Mouse (Mus musculus) thymus, postnatal 14 days (tissue): Measurements from ENCODE around the gene Ifnar1.
"Not testable (repeated sequence)": the region's sequence is repeated elsewhere in the genome, so short reads cannot be mapped to it uniquely, and the experiment has no call there.

Experiments
- DNase-seq: peaks from one replicate; pipeline ENCODE4 v3.0.0; 2021

The Ifnar1 gene

GRCm38 (mm10) chr16:91484808-91485700 lies at the start of gene Ifnar1:
Gene Ifnar1, plus strand, starts transcription at chr16:91485238.
- DNase-seq: peak; percentile 98

- no peak for DNase-seq
These were observed 47.0 kb upstream of the Ifnar1 start for GRCm38 (mm10) chr16:91438081-91438480.

DNA sequence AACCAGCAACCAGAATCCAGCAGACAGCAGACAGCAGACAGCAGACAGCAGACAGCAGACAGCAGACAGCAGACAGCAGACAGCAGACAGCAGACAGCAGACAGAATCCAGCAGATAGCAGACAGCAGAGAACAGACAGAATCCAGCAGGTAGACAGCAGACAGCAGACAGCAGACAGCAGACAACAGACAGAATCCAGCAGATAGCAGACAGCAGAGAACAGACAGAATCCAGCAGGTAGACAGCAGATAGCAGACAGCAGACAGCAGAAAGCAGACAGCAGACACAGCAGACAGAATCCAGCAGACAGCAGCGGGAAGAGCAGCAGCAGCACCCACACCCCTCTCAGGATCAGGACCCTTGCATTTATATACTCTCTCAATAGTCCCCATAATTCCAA lies 46.4 kb upstream of the Ifnar1 start:
- not testable (repeated sequence) for DNase-seq

- DNase-seq: no peak
These were observed 43.7 kb upstream of the Ifnar1 start for GRCm38 (mm10) chr16:91441366-91441765.

DNA sequence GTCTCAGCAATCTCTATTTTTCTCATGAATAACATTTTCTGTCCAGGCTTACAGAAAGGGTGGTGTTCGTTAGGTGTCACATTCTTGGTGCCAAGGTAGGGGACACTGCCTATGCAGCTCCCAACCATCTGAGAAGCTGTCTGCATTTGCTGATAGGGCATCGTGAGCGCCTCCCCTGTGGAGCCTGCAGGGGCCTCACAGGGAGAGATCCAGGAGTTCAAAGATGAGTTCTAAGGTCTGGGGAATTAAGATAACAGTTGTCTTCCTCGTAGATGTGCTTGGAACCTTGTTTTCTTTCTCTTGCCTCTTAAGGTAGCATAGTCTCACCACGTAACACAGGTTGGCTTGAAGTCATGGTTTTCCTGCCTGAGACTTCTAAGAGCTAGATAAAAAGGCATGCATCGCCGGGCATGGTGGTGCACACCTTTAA lies 43.2 kb upstream of the Ifnar1 start:
- no peak for DNase-seq

DNA sequence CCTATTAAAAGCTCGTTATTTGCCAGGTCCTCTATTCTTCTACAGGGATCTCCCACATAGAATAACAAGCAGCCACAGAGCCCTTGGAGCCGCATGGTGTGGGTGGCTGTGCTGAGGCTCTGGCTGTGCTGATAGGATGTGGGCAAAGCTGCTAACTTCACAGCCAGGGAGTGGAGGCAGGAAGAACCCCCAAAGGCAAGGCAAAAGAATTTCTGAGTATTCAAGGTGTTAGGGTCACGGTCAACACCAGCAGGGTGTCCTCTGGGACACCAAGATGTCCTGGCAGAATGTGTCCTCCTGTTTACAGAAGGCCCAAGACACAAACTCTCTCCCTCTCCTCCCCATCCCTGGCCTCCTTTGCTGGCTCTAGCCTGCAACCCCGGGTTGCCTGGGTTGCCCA lies 42.6 kb upstream of the Ifnar1 start:
- DNase-seq: peak; percentile 77

GRCm38 (mm10) chr16:91443211-91443611 lies 41.8 kb upstream of the Ifnar1 start:
- DNase-seq: peak; percentile 70

DNA sequence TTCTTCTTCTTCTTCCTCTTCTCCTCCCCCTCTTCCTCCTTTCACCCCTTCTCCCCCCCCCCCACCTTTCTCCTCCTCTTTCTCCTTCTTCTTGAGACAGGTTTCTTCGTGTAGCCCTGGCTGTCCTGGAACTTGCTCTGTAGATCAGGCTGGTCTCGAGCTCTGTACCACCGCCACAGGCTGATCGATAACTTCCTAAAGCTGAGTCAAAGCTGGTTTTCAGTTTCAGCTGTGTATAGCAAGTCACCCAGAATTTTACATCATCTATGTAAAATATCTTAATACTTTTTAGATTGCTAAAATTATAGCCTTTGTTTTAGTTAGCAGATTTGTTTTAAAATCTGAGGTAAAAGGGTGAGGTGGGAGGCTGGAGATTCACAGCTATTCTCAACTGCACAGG lies 40.2 kb upstream of the Ifnar1 start:
- DNase-seq: no peak

GRCm38 (mm10) chr16:91445566-91445965 lies 39.5 kb upstream of the Ifnar1 start:
- peak; percentile 77 for DNase-seq

DNA sequence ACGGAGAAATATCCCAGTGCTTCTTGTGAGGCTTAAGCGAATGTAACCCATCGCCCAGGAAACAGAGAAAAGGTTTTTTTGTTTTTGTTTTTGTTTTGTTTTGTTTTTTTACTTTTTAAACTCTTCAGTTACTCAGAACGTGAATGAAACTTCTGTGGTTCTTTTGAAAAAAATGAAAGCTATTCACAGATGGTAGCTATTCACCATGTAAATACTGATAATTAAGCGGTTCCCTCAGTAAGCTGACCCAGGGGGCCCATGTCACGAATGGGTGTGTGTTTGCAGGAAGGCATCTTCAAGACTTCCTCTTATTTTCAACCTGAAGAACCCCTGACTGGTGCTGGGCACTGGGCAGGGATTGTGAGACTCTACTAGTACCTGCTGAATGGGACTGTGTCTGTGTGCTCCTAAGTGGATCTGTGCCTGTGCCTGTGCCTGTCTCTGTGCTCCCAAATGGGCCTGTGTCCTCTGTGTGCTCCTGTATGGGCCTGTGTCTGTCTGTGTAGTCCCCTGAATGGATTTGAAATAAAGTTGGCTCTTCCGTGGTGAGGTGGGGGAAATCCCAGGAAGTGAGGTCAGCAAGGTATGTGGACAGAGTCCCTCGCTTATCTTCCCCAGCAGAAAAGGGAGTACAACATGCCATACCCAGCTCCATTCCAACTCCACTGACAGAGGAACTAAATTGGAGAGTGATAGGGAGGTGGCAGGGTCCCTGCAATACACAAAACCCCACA lies 38.1 kb upstream of the Ifnar1 start:
- peak; percentile 45 for DNase-seq

DNA sequence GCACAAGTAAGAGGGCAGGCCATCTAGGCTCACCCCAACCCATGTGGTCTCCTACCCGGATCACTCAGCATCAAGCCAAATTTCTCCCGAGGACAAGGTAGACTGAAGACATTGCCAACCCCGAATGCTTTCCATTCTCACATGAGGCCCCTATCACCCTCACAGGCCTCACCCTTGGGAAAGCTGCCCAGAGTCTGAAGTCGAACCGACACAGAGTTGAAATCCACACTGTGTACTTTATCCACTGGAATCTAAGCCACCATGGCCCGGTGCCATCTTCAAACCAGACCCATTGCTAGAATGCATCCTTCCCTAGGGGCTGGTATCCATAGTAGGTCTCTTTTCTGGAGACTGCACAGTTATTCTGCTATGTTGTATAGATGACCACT lies 37.5 kb upstream of the Ifnar1 start:
- no peak for DNase-seq

GRCm38 (mm10) chr16:91448088-91448487 lies 37.0 kb upstream of the Ifnar1 start:
- DNase-seq: peak; percentile 63

- no peak for DNase-seq
These were observed 36.1 kb upstream of the Ifnar1 start for GRCm38 (mm10) chr16:91448895-91449294.

DNA sequence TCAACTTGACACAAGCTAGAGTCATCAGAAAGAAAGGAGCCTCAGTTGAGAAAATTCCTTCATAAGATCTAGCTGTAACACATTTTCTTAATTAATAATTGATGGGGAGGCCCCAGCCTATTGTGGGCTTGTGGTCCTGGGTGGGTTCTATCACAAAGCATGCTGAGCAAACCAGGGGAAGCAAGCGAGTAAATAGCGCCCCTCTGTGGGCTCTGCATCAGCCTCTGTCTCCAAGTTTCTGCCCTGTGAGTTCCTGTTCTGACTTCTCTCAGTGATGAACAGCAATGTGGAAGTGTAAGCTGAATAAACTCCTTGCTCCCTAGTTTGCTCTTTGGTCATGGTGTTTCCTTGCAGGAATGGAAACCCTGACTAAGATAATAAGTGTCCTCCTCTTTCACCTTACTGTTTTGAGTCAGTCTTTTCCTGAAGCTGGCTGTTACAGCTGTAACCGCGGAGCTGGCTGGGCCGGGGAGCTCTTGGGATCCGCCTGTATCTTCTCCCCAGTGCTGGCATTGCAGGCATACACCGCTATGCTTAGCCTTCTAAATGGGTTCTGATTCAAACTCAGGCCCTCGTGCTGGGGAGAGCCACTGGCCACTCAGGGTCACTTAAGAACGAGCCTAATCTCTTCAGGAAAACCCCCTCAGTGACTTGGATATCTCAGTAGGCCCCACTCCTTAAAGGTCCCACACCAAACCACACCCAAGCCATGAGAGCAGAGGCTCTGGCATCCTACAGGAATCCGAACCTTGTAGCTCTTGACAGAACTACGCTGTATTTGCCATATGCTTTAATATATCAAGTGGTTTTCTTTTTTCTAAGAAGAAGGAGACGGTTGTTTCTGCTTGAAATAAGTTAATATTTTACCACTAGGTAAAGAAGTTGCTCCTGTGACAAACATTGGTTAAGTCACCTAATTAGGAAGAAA lies 34.6 kb upstream of the Ifnar1 start:
- peak; percentile 56 for DNase-seq

GRCm38 (mm10) chr16:91451949-91452348 lies 33.1 kb upstream of the Ifnar1 start:
- peak; percentile 63 for DNase-seq

DNA sequence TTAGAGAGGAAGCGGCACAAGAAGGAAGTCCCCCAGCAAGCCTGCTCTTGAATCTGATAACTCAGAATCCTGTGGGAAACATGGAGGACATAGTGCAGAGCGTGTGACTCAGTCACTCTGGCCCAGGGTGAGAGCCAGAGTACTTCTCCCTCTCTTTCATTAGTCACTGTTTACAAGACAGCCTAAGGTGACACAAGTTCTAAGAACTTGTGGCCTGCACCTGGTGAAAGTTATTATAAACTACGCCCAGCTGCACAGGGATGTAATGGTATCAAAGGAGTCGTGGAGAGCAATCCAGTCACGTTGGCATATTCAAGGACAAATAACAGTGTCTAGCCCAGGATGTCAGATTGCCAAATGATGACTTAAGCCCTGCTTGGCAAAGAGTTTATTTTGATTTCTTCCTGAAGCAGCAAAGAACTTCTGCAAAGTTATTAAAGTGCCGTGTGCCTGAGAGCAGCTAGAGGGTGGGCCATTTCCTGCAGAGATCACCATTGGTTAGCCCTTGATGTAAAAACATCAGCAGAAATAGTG lies 32.6 kb upstream of the Ifnar1 start:
- no peak for DNase-seq

DNA sequence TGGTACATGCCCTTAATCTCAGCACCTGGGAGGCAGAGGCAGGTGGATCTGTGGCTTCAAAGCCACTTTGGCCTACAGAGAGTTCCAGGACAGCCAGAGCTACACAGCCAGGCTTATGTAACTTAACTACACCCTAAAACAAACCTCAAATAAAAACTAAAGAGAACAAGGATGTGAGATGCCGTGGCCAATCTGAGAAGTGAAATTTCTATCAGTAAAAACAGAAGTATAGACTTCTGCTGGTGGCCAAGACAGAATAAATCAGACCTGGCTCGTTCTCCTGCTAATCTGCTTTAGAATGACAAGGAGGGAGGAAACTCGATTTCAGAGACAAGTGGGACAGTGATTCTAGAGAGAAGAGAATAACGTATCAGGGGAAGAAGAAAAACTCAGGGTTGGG lies 29.2 kb upstream of the Ifnar1 start:
- no peak for DNase-seq

DNA sequence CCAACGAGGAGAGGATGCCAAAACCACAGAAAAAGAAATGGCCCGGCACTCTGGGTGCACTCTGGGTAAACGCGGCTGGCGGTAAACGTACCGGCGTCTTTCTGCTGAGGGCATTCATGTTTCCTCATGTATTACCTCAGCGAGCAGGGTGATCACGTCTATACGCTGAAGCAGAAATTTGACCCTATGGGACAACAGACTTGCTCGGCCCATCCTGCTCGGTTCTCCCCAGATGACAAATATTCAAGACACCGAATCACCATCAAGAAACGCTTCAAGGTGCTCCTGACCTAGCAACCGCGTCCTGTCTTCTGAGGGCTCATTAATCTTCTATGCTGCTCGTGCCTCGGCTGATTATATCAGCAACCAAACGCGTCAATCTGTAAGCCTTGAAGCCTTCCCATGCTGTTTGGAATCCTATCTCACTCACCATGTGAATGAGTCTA lies 26.7 kb upstream of the Ifnar1 start:
- DNase-seq: peak; percentile 86

DNA sequence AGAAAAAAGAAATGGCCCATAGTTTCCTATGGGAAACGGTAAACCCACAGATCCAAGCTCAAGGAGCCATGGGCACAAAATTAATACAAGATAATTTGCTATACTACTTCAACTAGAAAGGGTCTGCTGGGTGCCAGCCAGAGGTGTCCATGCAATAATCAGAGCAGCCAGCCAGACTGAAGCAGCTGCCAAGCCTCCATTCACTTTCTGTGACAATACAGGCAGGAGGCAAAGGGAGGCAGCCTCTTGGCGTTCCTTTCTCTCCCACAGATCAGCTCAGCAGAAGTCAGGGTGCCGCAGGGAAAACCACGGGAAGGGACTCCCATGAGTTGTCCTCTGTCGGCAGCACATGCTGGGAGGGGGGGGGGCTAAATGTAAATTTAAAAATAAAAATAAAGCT lies 26.1 kb upstream of the Ifnar1 start:
- DNase-seq: peak; percentile 51

DNA sequence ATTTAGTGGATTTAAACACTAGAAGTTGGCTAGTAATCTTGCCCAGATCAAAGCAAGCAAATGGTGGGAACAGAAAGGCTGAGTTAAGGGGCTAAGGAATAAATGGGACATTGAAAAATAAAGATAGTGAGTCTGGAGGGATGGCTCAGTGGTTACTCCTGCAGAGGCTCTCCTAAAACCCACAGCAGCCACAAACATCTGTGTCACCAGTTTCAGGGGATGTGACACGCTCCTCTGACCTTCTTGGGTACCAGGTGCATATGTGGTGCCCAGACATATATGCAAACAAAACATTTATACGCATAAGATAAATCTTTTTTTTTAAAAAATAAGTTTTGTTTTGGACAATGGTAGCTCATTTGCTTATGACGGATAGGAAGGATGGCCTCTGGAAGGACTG lies 25.6 kb upstream of the Ifnar1 start:
- DNase-seq: peak; percentile 72

DNA sequence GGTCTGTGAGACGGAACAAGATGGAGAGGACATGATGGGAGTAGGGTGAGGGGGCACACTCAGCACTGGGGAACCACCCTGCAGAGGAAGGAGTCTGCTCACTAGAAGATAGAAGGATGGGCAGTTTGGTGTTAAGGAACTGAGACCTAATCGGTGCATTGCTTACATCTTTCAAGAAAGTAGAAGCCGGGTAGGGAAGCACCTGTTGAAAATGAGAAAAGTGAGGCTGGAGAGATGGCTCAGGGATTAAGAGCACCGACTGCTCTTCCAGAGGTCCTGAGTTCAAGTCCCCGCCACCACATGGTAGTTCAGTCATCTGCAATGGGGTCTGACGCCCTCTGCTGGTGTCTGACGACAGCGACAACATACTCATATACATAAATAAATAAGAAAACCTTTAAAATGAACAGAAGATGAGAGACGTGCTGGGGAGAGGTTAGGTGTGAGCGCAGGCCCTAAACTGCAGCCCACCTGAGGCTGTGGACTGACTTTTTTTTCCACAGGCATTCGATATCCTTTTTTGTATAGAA lies 25.1 kb upstream of the Ifnar1 start:
- DNase-seq: peak; percentile 73

DNA sequence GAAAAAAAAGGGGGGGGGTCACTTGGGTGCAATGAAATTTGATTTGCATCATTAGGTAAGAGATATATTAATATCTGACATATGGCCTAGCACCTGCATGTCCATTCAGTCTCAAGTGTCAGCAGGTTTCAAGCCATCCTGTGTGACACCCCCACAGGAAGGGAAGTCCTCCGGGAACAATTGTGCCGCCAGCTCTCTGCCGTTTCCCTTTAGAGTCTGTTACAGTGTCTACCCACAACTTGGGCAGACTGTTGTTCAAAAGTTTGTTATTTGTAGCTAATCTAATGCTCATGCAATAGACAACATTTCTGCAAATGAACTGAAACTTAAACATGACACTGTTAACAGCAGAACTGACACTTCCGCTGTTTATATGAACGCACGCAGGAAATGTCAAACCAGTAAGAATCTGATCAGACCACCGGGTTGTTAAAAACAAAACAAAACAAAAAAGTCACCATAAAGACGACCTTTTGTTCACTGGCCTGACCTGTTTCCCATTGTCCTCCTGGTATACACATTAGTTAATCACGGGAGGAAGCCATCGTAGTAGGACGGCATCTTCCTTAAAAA lies 23.9 kb upstream of the Ifnar1 start:
- peak; percentile 47 for DNase-seq
